Mouse (Mus musculus) hindbrain, embryonic 11.5 days (tissue): ENCODE data around the gene Itgbl1. TPM values are rescaled to one million over a fixed set of nuclear protein-coding genes. Genes with fewer than 3 reads are reported as not detected.
"Not testable (repeated sequence)": the region's sequence is repeated elsewhere in the genome, so short reads cannot be mapped to it uniquely, and the experiment has no call there.

Experiments used
- ATAC-seq: fragments of 200-750 bp; cut with Nextera tagmentation; 2 replicates; pipeline ENCODE4 v1.8.0; 2017; ENCODE audit warnings: mild to moderate bottlenecking, moderate TSS enrichment, moderate library complexity; ENCODE audit not compliant: low FRiP score
- DNase-seq: peaks from one replicate; pipeline ENCODE4 v3.0.0-alpha.2; 2015; ENCODE audit warnings: low spot score
- H3K27ac ChIP-seq: fragments of 300-500 bp; sonication (generic); 2 replicates; pipeline ENCODE4 v1.5.1; 2014; ENCODE audit warnings: mild to moderate bottlenecking, low read depth, low read length
- H3K27me3 ChIP-seq: fragments of 300-500 bp; sonication (generic); 2 replicates; pipeline ENCODE4 v1.6.1; 2014; ENCODE audit warnings: mild to moderate bottlenecking, low read length, moderate library complexity, mixed read lengths; ENCODE audit not compliant: control insufficient read depth, insufficient read depth
- H3K36me3 ChIP-seq: fragments of 300-500 bp; sonication (generic); 2 replicates; pipeline ENCODE4 v1.6.1; 2014; ENCODE audit warnings: mild to moderate bottlenecking, low read length, moderate library complexity, mixed read lengths; ENCODE audit not compliant: control insufficient read depth, insufficient read depth
- H3K4me1 ChIP-seq: fragments of 300-500 bp; sonication (generic); replicated peaks from 2 replicates; pipeline ENCODE4 v1.6.1; 2014; ENCODE audit warnings: low read length, mixed read lengths; ENCODE audit not compliant: control insufficient read depth, insufficient read depth
- H3K4me2 ChIP-seq: fragments of 300-500 bp; sonication (generic); replicated peaks from 2 replicates; pipeline ENCODE4 v1.6.1; 2014; ENCODE audit warnings: mild to moderate bottlenecking, low read depth, low read length
- H3K4me3 ChIP-seq: fragments of 300-500 bp; sonication (generic); 2 replicates; pipeline ENCODE4 v1.5.1; 2014; ENCODE audit warnings: low read depth, low read length
- H3K9ac ChIP-seq: fragments of 300-500 bp; sonication (generic); 2 replicates; pipeline ENCODE4 v1.6.1; 2014; ENCODE audit warnings: low read depth, low read length
- H3K9me3 ChIP-seq: fragments of 300-500 bp; sonication (generic); 2 replicates; pipeline ENCODE4 v1.6.1; 2016; ENCODE audit warnings: low read length; ENCODE audit not compliant: control insufficient read depth
- WGBS: fragments of 180-500 bp; shearing (Covaris S2); extraction: QIAGEN DNeasy Blood & Tissue Kit; methylation state at CpG from one replicate; pipeline ENCODE4 v1.1.7; 2014; 5-methylcytosine and 5-hydroxymethylcytosine counted together
- polyA plus RNA-seq: library from polyadenylated mRNA; unstranded; fragments of >200 nt; fragmentation: Nextera tagmentation; extraction: Ambion mirVana; gene quantifications from 2 replicates; pipeline ENCODE4 v1.2.1, GENCODE M21; 2014

The Itgbl1 gene
- 1.0 and 1.1 TPM in 2 replicates for polyA plus RNA-seq

GRCm38 (mm10) chr14:123659921-123660385 lies at the start of gene Itgbl1:
Itgbl1 (plus strand) TSS chr14:123659971.
- Histone ChIP-seq H3K36me3 (no peaks in the 10 kb centered on the region), H3K4me1 (no peaks in the 10 kb centered on the region), H3K4me2 (no peak within 1 kb of the TSS), H3K9ac (no peak within 1 kb of the TSS), H3K4me3 (no peak within 1 kb of the TSS), H3K27ac (no peak within 1 kb of the TSS), H3K9me3 (no peaks in the 10 kb centered on the region), H3K27me3 (no peaks in the 10 kb centered on the region)
- 0 out of 2 replicates have a peak, but pooled peaks have one; percentile 12 for ATAC-seq
- DNase-seq = peak; percentile 3
- WGBS = 32% methylated on average over 7 of the region's 7 CpGs

- no peak overlapping the region for H3K4me2 ChIP-seq
- H3K27me3 ChIP-seq = no peaks in the 10 kb centered on the region
- DNase-seq (peak; percentile 21), ATAC-seq (peak; percentile 58)
- 44% methylated on average over 1 of the region's 1 CpGs for WGBS
- no peaks in the 10 kb centered on the region for H3K4me1 ChIP-seq
- no peak overlapping the region for H3K27ac ChIP-seq
- H3K9me3 ChIP-seq = no peaks in the 10 kb centered on the region
- no peaks in the 10 kb centered on the region for H3K36me3 ChIP-seq
- H3K4me3 ChIP-seq = no peak overlapping the region
- no peak overlapping the region for H3K9ac ChIP-seq
Measured at GRCm38 (mm10) chr14:123622969-123623368, 36.8 kb upstream of the Itgbl1 start.

- peak within 1 kb of the TSS; percentile 84 for H3K4me2 ChIP-seq
Measured at GRCm38 (mm10) chr14:123626501-123627179, 33.1 kb upstream of the Itgbl1 start, which contains the start of gene Nalcn. Nalcn (minus strand) TSS chr14:123627144.

GRCm38 (mm10) chr14:123627180-123627562 lies 32.6 kb upstream of the Itgbl1 start:
- DNase-seq (no peak), ATAC-seq (no peak)
- 59% methylated on average over 3 of the region's 3 CpGs for WGBS
- no peaks in the 10 kb centered on the region for H3K27me3 ChIP-seq
- H3K27ac ChIP-seq = no peak overlapping the region; the same call in 1 of the 2 replicates
- H3K4me2 ChIP-seq = peak overlapping the region; percentile 84
- H3K9ac ChIP-seq = peak overlapping the region; percentile 67
- no peaks in the 10 kb centered on the region for H3K36me3 ChIP-seq
- H3K4me3 ChIP-seq = peak overlapping the region; percentile 64
- no peaks in the 10 kb centered on the region for H3K4me1 ChIP-seq
- no peaks in the 10 kb centered on the region for H3K9me3 ChIP-seq

More at GRCm38 (mm10) chr14:123626501-123627179, 33.1 kb upstream of the Itgbl1 start, which contains the start of gene Nalcn:
- DNase-seq (peak; percentile 69), ATAC-seq (peak; percentile 88)
- Histone ChIP-seq H3K36me3 (no peaks in the 10 kb centered on the region), H3K4me1 (no peaks in the 10 kb centered on the region), H3K27me3 (no peaks in the 10 kb centered on the region), H3K9ac (peak within 1 kb of the TSS; percentile 67), H3K4me3 (peak within 1 kb of the TSS; percentile 64), H3K9me3 (no peaks in the 10 kb centered on the region), H3K27ac (peak within 1 kb of the TSS; percentile 18; the same call in 1 of the 2 replicates)
- WGBS = under 1% methylated on average over 42 of the region's 47 CpGs

- Histone ChIP-seq H3K9me3 (no peaks in the 10 kb centered on the region), H3K27ac (no peak overlapping the region), H3K4me1 (no peaks in the 10 kb centered on the region), H3K4me2 (no peak overlapping the region), H3K36me3 (no peaks in the 10 kb centered on the region), H3K9ac (no peak overlapping the region), H3K27me3 (no peaks in the 10 kb centered on the region), H3K4me3 (no peak overlapping the region)
- peak; percentile 84 for ATAC-seq
- DNase-seq = peak; percentile 70
- WGBS = 25% methylated on average over 20 of the region's 20 CpGs
Measured at GRCm38 (mm10) chr14:123661091-123661491, 1.3 kb downstream of the Itgbl1 start.

DNA sequence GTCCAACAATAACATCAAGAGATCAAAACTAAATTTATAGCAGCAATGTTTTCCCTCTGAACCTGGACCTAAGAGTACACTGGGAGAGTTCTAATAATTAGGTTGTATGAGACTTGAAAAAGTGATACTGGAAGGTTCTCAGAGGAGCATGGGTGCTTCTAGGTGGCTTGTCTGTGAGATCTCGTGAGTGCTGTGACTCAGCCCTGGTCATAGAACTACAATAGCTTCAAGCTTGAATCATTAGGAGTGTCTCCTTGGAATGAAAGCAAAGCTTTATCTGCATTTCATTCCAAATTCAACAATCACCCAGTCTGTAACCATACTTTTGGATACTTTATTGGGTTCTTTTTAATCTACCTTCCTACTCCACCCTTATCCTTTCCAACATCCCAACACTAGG lies 2.6 kb downstream of the Itgbl1 start:
- no peak overlapping the region for H3K4me3 ChIP-seq
- no peaks in the 10 kb centered on the region for H3K27me3 ChIP-seq
- no peaks in the 10 kb centered on the region for H3K9me3 ChIP-seq
- no peak overlapping the region for H3K27ac ChIP-seq
- no peak overlapping the region for H3K4me2 ChIP-seq
- DNase-seq (no peak), ATAC-seq (no peak)
- H3K4me1 ChIP-seq = no peaks in the 10 kb centered on the region
- 82% methylated on average over 1 of the region's 1 CpGs for WGBS
- H3K36me3 ChIP-seq = no peaks in the 10 kb centered on the region
- no peak overlapping the region for H3K9ac ChIP-seq

- no peaks in the 10 kb centered on the region for H3K27me3 ChIP-seq
- no peak overlapping the region for H3K4me3 ChIP-seq
- DNase-seq = no peak
- H3K9me3 ChIP-seq = no peaks in the 10 kb centered on the region
- H3K9ac ChIP-seq = no peak overlapping the region
- H3K27ac ChIP-seq = no peak overlapping the region
- H3K4me1 ChIP-seq = no peaks in the 10 kb centered on the region
- ATAC-seq = no peak
- no peak overlapping the region for H3K4me2 ChIP-seq
- H3K36me3 ChIP-seq = no peaks in the 10 kb centered on the region
Measured at GRCm38 (mm10) chr14:123663206-123663605, 3.4 kb downstream of the Itgbl1 start.

- Histone ChIP-seq H3K27ac (no peak overlapping the region), H3K9ac (no peak overlapping the region), H3K4me2 (no peak overlapping the region), H3K4me3 (no peak overlapping the region), H3K9me3 (no peaks in the 10 kb centered on the region), H3K4me1 (no peaks in the 10 kb centered on the region), H3K36me3 (no peaks in the 10 kb centered on the region), H3K27me3 (no peaks in the 10 kb centered on the region)
- DNase-seq (no peak), ATAC-seq (no peak)
Measured at GRCm38 (mm10) chr14:123664451-123664850, 4.7 kb downstream of the Itgbl1 start.

DNA sequence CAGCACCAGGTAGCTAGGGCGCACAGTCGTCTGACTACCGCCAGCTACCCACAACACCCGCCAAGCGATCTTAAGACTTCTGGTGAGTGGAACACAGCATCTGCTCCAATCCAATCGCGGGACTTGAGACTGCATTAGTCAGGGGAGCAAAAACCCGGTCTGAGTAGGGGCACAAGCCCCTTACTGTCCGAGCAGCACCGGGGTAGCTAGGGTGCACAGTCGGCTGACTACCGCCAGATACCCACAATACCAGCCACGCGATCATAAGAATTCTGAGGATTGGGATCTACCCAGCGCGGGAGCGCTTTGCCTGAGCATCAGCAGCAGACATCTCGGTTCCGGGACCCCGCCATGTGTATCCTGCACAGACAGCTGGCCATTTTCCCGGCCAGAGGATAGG lies 11.3 kb downstream of the Itgbl1 start:
- not testable (repeated sequence) for H3K4me1 ChIP-seq, ATAC-seq, DNase-seq, H3K27ac ChIP-seq, H3K27me3 ChIP-seq, H3K9me3 ChIP-seq, H3K4me3 ChIP-seq, H3K36me3 ChIP-seq, H3K4me2 ChIP-seq, H3K9ac ChIP-seq
- WGBS = 82% methylated on average over 21 of the region's 21 CpGs
